Mouse (Mus musculus) large intestine, adult 2 months (tissue): ENCODE data around the gene Ap1g1. TPM values are rescaled to one million over a fixed set of nuclear protein-coding genes. Genes with fewer than 3 reads are reported as not detected.

ENCODE experiments used
- DNase-seq: peaks from one replicate; pipeline ENCODE4 v3.0.0-alpha.2; 2012; ENCODE audit warnings: low read depth, low spot score
- WGBS: fragments of 180-500 bp; shearing (Covaris S2); methylation state at CpG from one replicate; pipeline ENCODE4 v1.1.7; 2018; 5-methylcytosine and 5-hydroxymethylcytosine counted together
- polyA plus RNA-seq: library from polyadenylated mRNA; depleted of rRNA; stranded (reverse); fragments of >200 nt; gene quantifications from 2 replicates; pipeline ENCODE4 v1.2.3, GENCODE M21; 2012

Ap1g1 gene
- polyA plus RNA-seq, 1 experiment: 28.5 TPM

GRCm38 (mm10) chr8:109779431-109780228 lies 1.3 kb downstream of the Ap1g1 start:
- 5% methylated on average over 24 of the region's 24 CpGs for WGBS
- DNase-seq: peak; percentile 35

GRCm38 (mm10) chr8:109780548-109780947 lies 2.2 kb downstream of the Ap1g1 start:
- WGBS: 26% methylated on average over 4 of the region's 4 CpGs

GRCm38 (mm10) chr8:109790938-109791337 lies 12.6 kb downstream of the Ap1g1 start:
- DNase-seq: no peak
- WGBS: 79% methylated on average over 2 of the region's 2 CpGs

More at GRCm38 (mm10) chr8:109780548-109780947, 2.2 kb downstream of the Ap1g1 start:
- no peak for DNase-seq

- DNase-seq: no peak
- WGBS: 9% methylated on average over 1 of the region's 1 CpGs
These were observed 16.8 kb downstream of the Ap1g1 start for GRCm38 (mm10) chr8:109795166-109795565.

GRCm38 (mm10) chr8:109798721-109799120 lies 20.4 kb downstream of the Ap1g1 start:
- no peak for DNase-seq

GRCm38 (mm10) chr8:109799245-109799644 lies 20.9 kb downstream of the Ap1g1 start:
- WGBS: 18% methylated on average over 4 of the region's 4 CpGs
- DNase-seq: no peak

- 59% methylated on average over 2 of the region's 2 CpGs for WGBS
- DNase-seq: no peak
These were observed 22.0 kb downstream of the Ap1g1 start for GRCm38 (mm10) chr8:109800325-109800724.

- DNase-seq: no peak
- WGBS: 91% methylated on average over 3 of the region's 3 CpGs
These were observed 24.9 kb downstream of the Ap1g1 start for GRCm38 (mm10) chr8:109803211-109803610.

GRCm38 (mm10) chr8:109803801-109804200 lies 25.4 kb downstream of the Ap1g1 start:
- DNase-seq: no peak
- 87% methylated on average over 3 of the region's 3 CpGs for WGBS

- DNase-seq: no peak
- 24% methylated on average over 3 of the region's 3 CpGs for WGBS
These were observed 28.2 kb downstream of the Ap1g1 start for GRCm38 (mm10) chr8:109806522-109806921.

- WGBS: 68% methylated on average over 7 of the region's 7 CpGs
- DNase-seq: no peak
These were observed 29.2 kb downstream of the Ap1g1 start for GRCm38 (mm10) chr8:109807401-109808119.

GRCm38 (mm10) chr8:109808120-109808447 lies 29.7 kb downstream of the Ap1g1 start:
- DNase-seq: no peak

- WGBS: 49% methylated on average over 3 of the region's 3 CpGs
- DNase-seq: no peak
These were observed 32.1 kb downstream of the Ap1g1 start for GRCm38 (mm10) chr8:109810434-109810833.

GRCm38 (mm10) chr8:109815268-109815667 lies 36.9 kb downstream of the Ap1g1 start:
- no peak for DNase-seq
- 74% methylated on average over 2 of the region's 2 CpGs for WGBS

- WGBS: 21% methylated on average over 1 of the region's 1 CpGs
- no peak for DNase-seq
These were observed 39.6 kb downstream of the Ap1g1 start for GRCm38 (mm10) chr8:109817933-109818332.

GRCm38 (mm10) chr8:109823561-109823960 lies 45.2 kb downstream of the Ap1g1 start:
- 89% methylated on average over 2 of the region's 2 CpGs for WGBS
- no peak for DNase-seq

GRCm38 (mm10) chr8:109839822-109840221 lies 61.5 kb downstream of the Ap1g1 start:
- no peak for DNase-seq
- 97% methylated on average over 2 of the region's 2 CpGs for WGBS

- DNase-seq: no peak
- 89% methylated on average over 1 of the region's 1 CpGs for WGBS
These were observed 64.1 kb downstream of the Ap1g1 start for GRCm38 (mm10) chr8:109842468-109842867.

- 55% methylated on average over 2 of the region's 2 CpGs for WGBS
- DNase-seq: no peak
These were observed 69.5 kb downstream of the Ap1g1 start for GRCm38 (mm10) chr8:109847866-109848265.

GRCm38 (mm10) chr8:109848981-109849380 lies 70.6 kb downstream of the Ap1g1 start:
- DNase-seq: no peak
- 90% methylated on average over 3 of the region's 3 CpGs for WGBS

GRCm38 (mm10) chr8:109853423-109853822 lies 75.1 kb downstream of the Ap1g1 start:
- WGBS: 33% methylated on average over 6 of the region's 6 CpGs
- DNase-seq: no peak
